Mouse (Mus musculus) midbrain, embryonic 11.5 days (tissue): Measurements from ENCODE around the gene Olfml2a. TPM values are rescaled to one million over a fixed set of nuclear protein-coding genes. Genes with fewer than 3 reads are reported as not detected.

Source experiments
- ATAC-seq: fragments of 200-750 bp; cut with Nextera tagmentation; 2 replicates; pipeline ENCODE4 v1.8.0; 2017; ENCODE audit warnings: moderate TSS enrichment, moderate library complexity; ENCODE audit not compliant: low FRiP score
- DNase-seq: peaks from one replicate; pipeline ENCODE4 v3.0.0; 2015; ENCODE audit warnings: low spot score; ENCODE audit errors: missing footprints
- H3K27ac ChIP-seq: fragments of 300-500 bp; sonication (generic); 2 replicates; pipeline ENCODE4 v1.5.1; 2014; ENCODE audit warnings: low read depth, low read length
- H3K27me3 ChIP-seq: fragments of 300-500 bp; sonication (generic); 2 replicates; pipeline ENCODE4 v1.6.1; 2014; ENCODE audit warnings: mild to moderate bottlenecking, low read length, moderate library complexity, mixed read lengths; ENCODE audit not compliant: control insufficient read depth, insufficient read depth
- H3K36me3 ChIP-seq: fragments of 300-500 bp; sonication (generic); 2 replicates; pipeline ENCODE4 v1.6.1; 2014; ENCODE audit warnings: mild to moderate bottlenecking, low read length, moderate library complexity, mixed read lengths; ENCODE audit not compliant: control insufficient read depth, insufficient read depth
- H3K4me1 ChIP-seq: fragments of 300-500 bp; sonication (generic); 2 replicates; pipeline ENCODE4 v1.6.1; 2014; ENCODE audit warnings: low read length; ENCODE audit not compliant: control insufficient read depth, insufficient read depth
- H3K4me2 ChIP-seq: fragments of 300-500 bp; sonication (generic); 2 replicates; pipeline ENCODE4 v1.6.1; 2014; ENCODE audit warnings: mild to moderate bottlenecking, moderate library complexity
- H3K4me3 ChIP-seq: fragments of 300-500 bp; sonication (generic); 2 replicates; pipeline ENCODE4 v1.5.1; 2014; ENCODE audit warnings: low read depth, low read length
- H3K9ac ChIP-seq: fragments of 300-500 bp; sonication (generic); 2 replicates; pipeline ENCODE4 v1.6.1; 2014; ENCODE audit warnings: low read length
- H3K9me3 ChIP-seq: fragments of 300-500 bp; sonication (generic); 2 replicates; pipeline ENCODE4 v1.6.1; 2016; ENCODE audit warnings: low read length; ENCODE audit not compliant: control insufficient read depth
- WGBS: fragments of 180-500 bp; shearing (Covaris S2); extraction: QIAGEN DNeasy Blood & Tissue Kit; methylation state at CpG from one replicate; pipeline ENCODE4 v1.1.7; 2014; 5-methylcytosine and 5-hydroxymethylcytosine counted together
- polyA plus RNA-seq: library from polyadenylated mRNA; unstranded; fragments of >200 nt; fragmentation: Nextera tagmentation; extraction: Ambion mirVana; gene quantifications from 2 replicates; pipeline ENCODE4 v1.2.1, GENCODE M21; 2014

Olfml2a gene
- polyA plus RNA-seq, 1 experiment from 2014 or later = 2.2 TPM

- Histone ChIP-seq H3K36me3 (no peaks in the 10 kb centered on the region), H3K9ac (no peak overlapping the region), H3K27me3 (no peaks in the 10 kb centered on the region), H3K27ac (no peak overlapping the region), H3K9me3 (no peaks in the 10 kb centered on the region), H3K4me2 (no peak overlapping the region), H3K4me1 (no peaks in the 10 kb centered on the region), H3K4me3 (no peak overlapping the region)
- no peak for DNase-seq
- WGBS = 41% methylated on average over 2 of the region's 2 CpGs
- ATAC-seq = no peak
Measured at GRCm38 (mm10) chr2:38973223-38973622, 41.4 kb downstream of the Olfml2a start.

GRCm38 (mm10) chr2:38973701-38974100 lies 41.9 kb downstream of the Olfml2a start:
- Histone ChIP-seq H3K4me3 (no peak overlapping the region), H3K4me2 (no peak overlapping the region), H3K27ac (no peak overlapping the region), H3K9ac (no peak overlapping the region), H3K4me1 (no peaks in the 10 kb centered on the region), H3K36me3 (no peaks in the 10 kb centered on the region), H3K27me3 (no peaks in the 10 kb centered on the region), H3K9me3 (no peaks in the 10 kb centered on the region)
- ATAC-seq = no peak
- WGBS = 88% methylated on average over 7 of the region's 7 CpGs
- DNase-seq = no peak

- 51% methylated on average over 2 of the region's 2 CpGs for WGBS
- H3K36me3 ChIP-seq = no peaks in the 10 kb centered on the region
- no peak overlapping the region for H3K27ac ChIP-seq
Measured at GRCm38 (mm10) chr2:38974171-38974570, 42.4 kb downstream of the Olfml2a start.

GRCm38 (mm10) chr2:38975181-38975580 lies 43.4 kb downstream of the Olfml2a start:
- H3K9me3 ChIP-seq = no peaks in the 10 kb centered on the region
- H3K4me3 ChIP-seq = no peak overlapping the region
- ATAC-seq = no peak
- H3K9ac ChIP-seq = no peak overlapping the region
- H3K4me2 ChIP-seq = no peak overlapping the region
- no peaks in the 10 kb centered on the region for H3K36me3 ChIP-seq
- no peaks in the 10 kb centered on the region for H3K4me1 ChIP-seq
- no peaks in the 10 kb centered on the region for H3K27me3 ChIP-seq
- WGBS = 80% methylated on average over 3 of the region's 3 CpGs
- no peak for DNase-seq
- H3K27ac ChIP-seq = no peak overlapping the region

More at GRCm38 (mm10) chr2:38974171-38974570, 42.4 kb downstream of the Olfml2a start:
- no peaks in the 10 kb centered on the region for H3K27me3 ChIP-seq
- H3K9me3 ChIP-seq = no peaks in the 10 kb centered on the region
- no peaks in the 10 kb centered on the region for H3K4me1 ChIP-seq
- no peak for DNase-seq
- no peak overlapping the region for H3K9ac ChIP-seq
- no peak overlapping the region for H3K4me3 ChIP-seq
- no peak overlapping the region for H3K4me2 ChIP-seq
- ATAC-seq = no peak

- Histone ChIP-seq H3K4me2 (no peak overlapping the region), H3K27me3 (no peaks in the 10 kb centered on the region), H3K4me1 (no peaks in the 10 kb centered on the region), H3K9me3 (no peaks in the 10 kb centered on the region), H3K27ac (no peak overlapping the region), H3K4me3 (no peak overlapping the region), H3K36me3 (no peaks in the 10 kb centered on the region), H3K9ac (no peak overlapping the region)
- DNase-seq (no peak), ATAC-seq (no peak)
- 84% methylated on average over 21 of the region's 21 CpGs for WGBS
Measured at GRCm38 (mm10) chr2:38975941-38976805, 44.4 kb downstream of the Olfml2a start.

GRCm38 (mm10) chr2:38977837-38978236 lies 46.1 kb downstream of the Olfml2a start:
- no peak overlapping the region for H3K9ac ChIP-seq

GRCm38 (mm10) chr2:38983456-38983855 lies 51.7 kb downstream of the Olfml2a start:
- no peak overlapping the region for H3K4me3 ChIP-seq
- H3K36me3 ChIP-seq = no peaks in the 10 kb centered on the region
- H3K9me3 ChIP-seq = no peaks in the 10 kb centered on the region
- no peak for ATAC-seq
- no peak overlapping the region for H3K9ac ChIP-seq
- H3K27ac ChIP-seq = no peak overlapping the region
- no peak for DNase-seq
- H3K4me1 ChIP-seq = no peaks in the 10 kb centered on the region
- no peak overlapping the region for H3K4me2 ChIP-seq
- 97% methylated on average over 2 of the region's 2 CpGs for WGBS
- no peaks in the 10 kb centered on the region for H3K27me3 ChIP-seq

More at GRCm38 (mm10) chr2:38977837-38978236, 46.1 kb downstream of the Olfml2a start:
- DNase-seq (no peak), ATAC-seq (no peak)
- Histone ChIP-seq H3K27me3 (no peaks in the 10 kb centered on the region), H3K27ac (no peak overlapping the region), H3K4me3 (no peak overlapping the region), H3K4me1 (no peaks in the 10 kb centered on the region), H3K36me3 (no peaks in the 10 kb centered on the region), H3K4me2 (no peak overlapping the region), H3K9me3 (no peaks in the 10 kb centered on the region)
- 78% methylated on average over 4 of the region's 4 CpGs for WGBS

DNA sequence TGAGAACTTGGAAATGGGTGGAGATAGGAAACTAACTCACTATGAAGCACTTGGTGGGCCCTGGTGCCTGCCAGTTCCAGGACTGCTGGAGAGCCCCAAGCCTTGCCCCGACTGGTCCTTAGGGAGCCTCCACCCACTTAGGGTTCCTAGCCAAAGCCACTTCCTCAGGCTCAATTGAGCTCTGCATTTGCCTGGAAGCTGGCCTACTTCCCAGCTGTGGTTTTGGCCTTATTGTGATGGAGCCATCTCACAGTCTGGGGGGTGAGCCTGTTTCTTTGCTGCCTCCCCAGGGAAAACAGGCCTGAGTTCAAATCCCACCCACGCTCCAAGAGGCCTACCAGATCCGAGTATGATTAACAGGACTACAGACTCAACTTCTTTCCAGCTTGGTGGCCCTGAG lies 54.8 kb downstream of the Olfml2a start:
- ATAC-seq (no peak), DNase-seq (no peak)
- no peaks in the 10 kb centered on the region for H3K36me3 ChIP-seq
- no peak overlapping the region for H3K27ac ChIP-seq
- H3K27me3 ChIP-seq = no peaks in the 10 kb centered on the region
- no peak overlapping the region for H3K9ac ChIP-seq
- H3K4me1 ChIP-seq = no peaks in the 10 kb centered on the region
- no peak overlapping the region for H3K4me3 ChIP-seq
- no peaks in the 10 kb centered on the region for H3K9me3 ChIP-seq
- WGBS = 88% methylated on average over 3 of the region's 3 CpGs
- H3K4me2 ChIP-seq = no peak overlapping the region

DNA sequence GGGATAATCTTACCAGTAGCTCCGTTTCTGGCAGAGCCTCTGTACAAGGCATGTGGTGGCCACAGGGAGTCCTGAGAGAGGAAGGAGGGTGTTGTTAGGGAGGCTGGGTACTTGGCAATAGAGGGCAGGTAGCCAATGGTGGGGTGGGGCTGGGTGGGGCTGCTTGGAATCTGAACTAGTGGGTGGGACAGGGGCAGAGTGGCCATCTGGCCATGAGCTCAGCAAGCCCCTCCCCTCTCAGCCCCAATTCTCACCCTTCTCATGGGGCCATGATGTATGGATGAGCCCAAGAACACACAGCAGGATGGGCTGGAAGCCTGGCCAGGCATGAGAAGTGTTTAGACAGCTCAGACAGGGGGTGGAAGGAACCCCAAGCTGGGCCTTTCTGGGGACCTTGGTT lies 55.6 kb downstream of the Olfml2a start:
- Histone ChIP-seq H3K27me3 (no peaks in the 10 kb centered on the region), H3K4me2 (no peak overlapping the region), H3K27ac (no peak overlapping the region), H3K9me3 (no peaks in the 10 kb centered on the region), H3K9ac (no peak overlapping the region), H3K36me3 (no peaks in the 10 kb centered on the region), H3K4me3 (no peak overlapping the region), H3K4me1 (no peaks in the 10 kb centered on the region)
- ATAC-seq (no peak), DNase-seq (no peak)
- WGBS = 65% methylated on average over 1 of the region's 1 CpGs
